Mouse (Mus musculus) adipocyte (in vitro differentiated cells): ENCODE measurements around the gene Foxn2.
A peak's percentile ranks its signal among the peaks of the same experiment; 100 is the strongest.
"Not testable (repeated sequence)": the region's sequence is repeated elsewhere in the genome, so short reads cannot be mapped to it uniquely, and the experiment has no call there.

Experiments used
- DNase-seq: peaks from one replicate; pipeline ENCODE4 v3.0.0-alpha.2; 2016; ENCODE audit warnings: low spot score

Foxn2 gene

DNA sequence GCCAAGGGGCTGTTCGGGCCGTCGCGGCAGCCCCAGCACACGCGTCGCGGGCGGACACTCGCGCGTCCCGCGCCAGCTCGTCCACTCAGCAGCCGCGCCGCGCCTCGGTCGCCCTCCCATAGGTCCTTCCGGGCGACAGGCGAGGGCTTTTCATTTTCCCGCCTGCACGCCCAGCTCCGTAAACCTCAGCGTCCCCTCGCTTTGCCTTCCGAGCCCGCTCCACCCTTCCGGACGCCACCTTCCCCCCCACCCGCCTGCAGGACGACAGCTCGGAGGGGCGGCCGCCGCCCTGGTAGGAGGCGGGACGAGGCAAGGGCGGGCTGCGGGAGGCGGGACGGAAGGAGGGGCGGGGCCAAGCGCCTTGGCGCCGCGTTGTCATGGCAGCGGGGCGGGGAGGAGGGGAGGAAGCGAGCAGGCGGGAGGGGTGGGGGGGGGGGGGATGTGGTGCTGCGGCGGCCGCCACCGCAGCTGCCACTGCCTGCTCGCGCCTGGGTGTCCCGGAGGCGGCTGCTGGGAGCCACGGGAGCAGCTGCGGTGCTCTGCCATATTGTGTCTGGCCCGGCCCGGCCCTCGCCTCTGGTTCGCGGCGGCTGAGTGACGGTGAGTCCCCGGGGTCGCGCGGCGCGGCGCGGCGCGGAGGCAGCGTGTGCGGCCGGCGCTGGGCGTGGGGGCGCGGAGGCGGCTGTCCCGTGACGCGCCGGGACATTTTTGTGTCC is at the start of gene Foxn2:
Foxn2 (plus strand) TSS at position 427 of the 716 bp plus-strand sequence.
- peak; percentile 93 for DNase-seq

- no peak for DNase-seq
Measured at GRCm38 (mm10) chr17:88397501-88397900, 43.0 kb upstream of the Foxn2 start.

DNA sequence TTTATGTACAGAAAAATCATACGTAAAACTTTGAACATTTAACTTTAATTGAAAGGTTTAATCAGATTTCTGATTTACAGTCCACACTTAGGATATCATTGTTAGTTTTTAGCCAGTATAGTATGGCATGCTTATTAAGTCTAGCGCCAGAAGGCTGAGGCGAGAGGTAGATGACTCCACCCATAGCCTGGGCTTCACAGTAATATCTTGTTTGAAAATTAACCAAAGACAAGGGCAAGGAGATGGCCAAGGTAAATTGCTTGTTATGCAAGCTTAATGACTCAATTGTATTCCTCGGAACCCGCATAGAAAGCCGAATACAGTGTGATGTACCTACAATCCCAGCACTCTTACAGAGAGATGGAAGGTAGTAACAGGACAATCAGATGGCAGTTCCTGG is 42.4 kb upstream of the Foxn2 start:
- no peak for DNase-seq

DNA sequence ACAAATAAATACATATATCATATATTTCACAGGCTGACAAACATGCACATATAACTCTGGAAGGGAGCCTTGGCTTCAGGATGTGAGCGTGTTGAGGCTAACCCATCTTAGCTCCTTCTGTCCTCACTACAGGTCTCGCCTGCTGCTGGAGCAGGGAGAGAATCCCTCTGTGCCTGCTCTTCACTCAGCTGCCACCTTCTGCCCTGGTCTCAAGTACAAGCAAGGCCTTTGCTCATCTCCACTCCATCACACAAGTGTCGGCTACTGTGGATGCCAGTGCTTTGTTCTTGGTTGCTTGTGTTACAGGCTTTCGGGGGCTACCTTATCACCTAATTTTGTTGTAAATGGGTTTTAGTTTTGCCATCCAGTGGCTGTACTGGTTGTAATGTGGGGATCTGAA is 41.7 kb upstream of the Foxn2 start:
- no peak for DNase-seq

DNA sequence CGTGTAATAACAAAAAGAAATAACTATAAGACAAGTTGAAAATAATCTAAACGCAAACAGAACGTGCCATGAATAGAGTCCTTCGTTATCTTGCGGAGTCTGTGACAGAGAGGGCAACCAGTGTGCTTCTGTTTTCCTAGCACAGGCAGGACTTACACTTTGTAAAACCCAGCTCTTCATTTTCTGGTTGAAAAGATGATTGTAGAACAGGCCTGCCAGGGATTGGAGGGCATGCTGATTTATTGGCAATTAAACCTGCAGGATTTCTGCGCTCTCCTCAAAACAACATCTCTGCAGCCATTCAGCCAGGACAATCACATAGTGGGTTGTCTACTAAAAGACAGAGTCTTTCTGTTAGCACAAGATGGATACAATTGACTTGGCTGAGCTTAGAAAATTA is 40.4 kb upstream of the Foxn2 start:
- no peak for DNase-seq

DNA sequence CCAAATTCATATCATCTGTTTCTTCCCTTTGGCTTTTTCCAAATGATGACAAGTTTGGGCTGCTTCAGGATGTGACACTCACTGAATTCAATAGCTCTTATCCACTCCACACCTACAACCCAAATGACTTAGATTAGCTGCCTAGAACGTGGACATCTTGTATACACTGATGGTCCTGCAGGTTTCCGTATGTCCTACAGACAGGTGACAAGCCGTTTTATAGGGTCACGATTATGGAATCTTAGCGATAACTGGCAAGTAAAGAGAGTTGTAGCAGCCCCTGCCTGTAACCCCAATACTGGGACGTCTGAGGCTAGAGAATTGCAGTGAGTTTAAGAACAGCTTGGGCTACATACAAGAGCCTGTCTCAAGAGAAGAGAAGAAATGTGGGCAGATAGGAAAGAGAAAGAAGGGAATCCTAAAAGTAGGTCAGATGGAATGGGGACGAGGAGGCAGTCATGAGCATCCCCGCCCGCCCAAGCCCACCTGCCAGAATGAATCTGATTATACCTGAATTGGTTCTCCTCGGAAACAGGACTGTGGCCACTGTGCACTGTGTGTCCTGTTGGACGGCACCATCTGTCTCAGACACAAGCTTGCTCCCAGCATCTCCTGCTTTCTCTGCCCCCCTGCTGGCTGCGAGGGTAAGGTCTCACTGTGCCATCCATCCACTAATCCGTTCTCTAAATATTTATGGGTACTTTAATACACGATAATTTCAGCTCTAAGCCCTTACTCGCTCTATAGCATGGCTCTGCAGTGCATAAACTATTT is 39.6 kb upstream of the Foxn2 start:
- DNase-seq: no peak

- DNase-seq: no peak
Measured at GRCm38 (mm10) chr17:88403269-88403668, 37.2 kb upstream of the Foxn2 start.

- no peak for DNase-seq
Measured at GRCm38 (mm10) chr17:88404471-88404870, 36.0 kb upstream of the Foxn2 start.

DNA sequence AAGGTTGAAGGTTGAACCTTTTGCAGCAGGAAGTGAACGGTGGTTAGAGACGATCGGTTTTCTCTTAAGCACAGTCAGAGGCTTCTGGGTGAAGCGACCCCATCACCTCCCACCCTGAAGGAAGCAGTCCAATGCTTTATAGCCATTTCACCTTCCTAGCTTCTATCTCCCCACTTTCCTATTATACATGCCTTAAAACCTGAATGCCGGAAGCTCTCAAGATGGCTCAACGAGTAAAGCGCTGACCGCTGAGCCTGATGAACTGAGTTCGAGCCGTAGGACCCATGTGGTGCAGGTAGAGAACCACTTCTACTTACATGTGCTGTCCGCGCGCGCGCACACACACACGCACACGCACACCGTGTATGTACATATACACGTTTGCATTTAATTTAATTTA is 35.4 kb upstream of the Foxn2 start:
- DNase-seq: no peak

DNA sequence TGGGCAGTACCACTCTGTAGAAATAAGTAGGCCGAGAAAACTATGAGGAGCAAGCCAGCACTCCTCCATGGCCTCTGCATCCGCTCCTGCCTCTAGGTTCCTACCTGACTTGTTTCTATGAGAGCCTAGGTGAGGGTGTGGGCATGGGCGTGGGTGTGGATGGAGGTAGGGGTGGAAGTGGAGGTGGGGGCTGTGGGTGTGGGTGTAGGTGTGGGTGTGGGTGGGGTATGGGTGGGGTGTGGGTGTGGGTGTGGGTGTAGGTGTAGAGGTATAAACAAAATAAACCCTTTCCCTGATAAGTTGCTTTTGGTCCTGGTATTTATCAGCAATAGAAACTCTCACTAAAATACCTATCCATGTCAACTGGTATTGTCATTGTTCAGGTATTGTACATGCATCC is 30.8 kb upstream of the Foxn2 start:
- no peak for DNase-seq

- no peak for DNase-seq
Measured at GRCm38 (mm10) chr17:88413155-88413836, 27.2 kb upstream of the Foxn2 start.

DNA sequence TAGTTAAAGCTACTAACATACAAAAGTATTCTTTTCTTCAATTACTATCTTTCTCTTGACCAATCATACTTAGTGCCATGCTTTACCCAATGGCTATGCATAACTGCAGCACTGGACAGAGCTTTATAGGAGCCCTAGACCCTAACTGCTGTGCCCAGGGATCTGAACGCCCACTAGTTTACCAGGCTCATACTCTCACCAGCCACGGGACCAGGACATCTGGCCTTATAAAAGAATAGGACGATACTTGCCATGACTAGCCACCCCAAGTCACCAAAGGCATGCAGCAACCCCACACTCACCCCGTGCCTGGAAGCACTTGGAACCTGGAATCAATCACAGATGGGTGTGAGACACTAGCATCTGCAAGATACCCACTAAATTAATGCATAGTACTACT is 20.1 kb upstream of the Foxn2 start:
- no peak for DNase-seq

DNA sequence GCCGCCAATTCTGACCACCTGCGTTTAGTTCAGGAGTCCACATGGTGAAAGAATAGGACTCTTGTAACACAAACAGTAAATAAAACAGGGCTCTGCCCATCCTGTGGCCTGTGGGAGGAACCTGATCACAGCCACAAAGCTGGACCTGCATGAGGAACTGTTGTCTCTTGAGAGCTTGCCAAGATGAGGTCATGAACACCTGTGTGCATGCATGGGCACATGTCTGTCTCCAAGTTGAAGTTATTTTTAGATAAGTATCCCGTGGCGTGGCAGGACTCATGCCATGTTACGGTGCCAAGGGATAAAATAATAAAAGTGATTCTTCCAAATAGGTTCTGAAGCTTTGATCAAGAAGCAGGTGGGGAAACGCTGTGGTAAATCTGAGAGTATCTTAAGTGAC is 19.3 kb upstream of the Foxn2 start:
- DNase-seq: no peak

GRCm38 (mm10) chr17:88430719-88431118 is 9.8 kb upstream of the Foxn2 start:
- no peak for DNase-seq

- DNase-seq: no peak
Measured at GRCm38 (mm10) chr17:88431486-88431885, 9.0 kb upstream of the Foxn2 start.

DNA sequence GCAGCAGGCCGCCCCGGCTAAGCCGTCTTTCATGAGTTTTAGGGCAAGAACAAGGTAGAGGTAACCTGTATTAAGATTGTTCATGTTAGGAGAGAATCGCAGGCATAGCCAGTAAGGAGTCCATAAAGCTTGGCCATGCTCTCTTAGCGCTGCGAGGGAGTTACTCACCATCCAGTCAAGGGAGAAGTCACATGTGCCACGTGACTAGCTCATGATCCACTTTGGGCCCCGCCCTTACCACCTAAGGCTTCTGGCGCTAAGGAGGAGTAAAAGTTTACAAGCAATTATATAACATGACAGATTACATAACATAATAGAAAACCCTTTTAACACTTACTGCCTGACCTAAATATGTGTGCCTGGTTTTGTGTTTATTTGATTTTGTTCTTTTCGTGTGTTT is 8.5 kb upstream of the Foxn2 start:
- no peak for DNase-seq

DNA sequence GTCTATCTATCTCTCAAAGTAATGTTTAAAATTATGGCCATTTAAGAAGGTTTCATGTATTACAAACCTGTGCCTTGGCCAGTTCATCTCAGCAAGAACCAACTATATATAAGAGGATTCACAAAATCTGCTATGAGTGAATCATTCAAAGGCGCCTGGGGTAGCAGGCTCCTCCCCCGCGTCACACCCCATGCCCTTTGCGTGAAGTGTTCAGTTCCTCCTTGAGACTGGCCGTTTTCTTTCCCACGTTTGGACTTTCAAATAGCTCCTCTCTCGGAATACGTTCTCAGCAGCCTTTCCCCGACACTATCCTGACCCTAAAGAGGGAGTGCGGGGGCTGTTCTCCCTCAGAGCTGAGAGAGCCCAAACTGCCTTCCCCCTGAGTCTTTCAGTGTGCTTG is 5.2 kb upstream of the Foxn2 start:
- DNase-seq: no peak

DNA sequence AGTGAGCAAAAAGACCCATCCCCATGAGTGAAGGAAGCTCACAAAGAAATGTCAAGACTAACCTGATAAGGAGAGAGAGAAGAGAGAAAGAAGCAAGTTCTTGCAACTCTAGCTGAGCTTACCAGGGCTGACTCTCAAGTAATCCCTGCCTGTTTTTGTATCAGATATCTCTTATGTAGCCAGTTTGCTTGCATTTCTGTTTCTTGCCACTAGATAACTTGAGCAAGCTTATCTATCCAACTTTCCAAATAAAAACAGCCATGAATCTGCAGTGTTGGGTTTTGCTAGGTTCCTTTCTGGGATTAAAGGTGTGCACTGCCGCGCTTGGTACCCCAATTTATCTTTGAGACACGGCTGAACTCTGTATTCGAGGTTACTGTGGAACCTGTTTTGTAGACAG is 4.2 kb upstream of the Foxn2 start:
- DNase-seq: no peak

- DNase-seq: not testable (repeated sequence)
Measured at GRCm38 (mm10) chr17:88436749-88437148, 3.8 kb upstream of the Foxn2 start.

GRCm38 (mm10) chr17:88437391-88437790 is 3.1 kb upstream of the Foxn2 start:
- DNase-seq: no peak

- DNase-seq: no peak
Measured at GRCm38 (mm10) chr17:88439536-88440050, 918 bp upstream of the Foxn2 start.

DNA sequence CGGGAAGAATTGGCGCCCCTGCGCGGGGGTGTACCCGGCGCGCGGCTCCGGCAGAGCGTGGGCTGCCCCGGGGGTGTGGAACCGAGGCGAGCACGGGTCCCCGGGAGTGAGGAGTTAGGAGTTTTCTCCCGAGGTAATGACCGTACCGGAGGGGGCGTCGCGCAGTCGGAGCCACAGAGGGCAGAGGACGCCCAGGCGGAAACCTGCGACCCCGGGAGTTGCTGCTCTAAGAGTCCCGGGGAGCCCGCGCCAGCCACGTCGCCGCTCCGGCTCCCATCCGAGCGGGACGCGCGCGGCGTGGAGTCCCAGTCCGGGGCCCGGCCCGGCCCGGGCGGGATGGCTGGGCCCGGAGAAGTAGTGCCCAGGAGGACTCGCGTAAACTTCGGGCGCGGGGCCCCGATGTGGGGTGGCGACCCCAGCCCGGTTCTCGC is 505 bp downstream of the Foxn2 start:
- DNase-seq: peak; percentile 50
